Mouse (Mus musculus): ENCODE data around the gene Map2. TPM values are rescaled to one million over a fixed set of nuclear protein-coding genes. Genes with fewer than 3 reads are reported as not detected.

Map2 gene
- polyA plus RNA-seq, 1 experiment from 2014 or later, result 14.3 TPM

Other genes starting within 250 kb of the Map2 start
- not detected in 2 replicates for gene Crygf, start 248.8 kb upstream of the Map2 start, polyA plus RNA-seq (2015; fragmentation: Nextera tagmentation; extraction: Ambion mirVana)

All from lung, embryonic 15.5 days (tissue).